Mouse (Mus musculus): ENCODE measurements around the gene H2-DMb2. TPM values are rescaled to one million over a fixed set of nuclear protein-coding genes. Genes with fewer than 3 reads are reported as not detected.

Gene H2-DMb2
- polyA plus RNA-seq, 1 experiment, result not detected

- peaks cover 66% of the 10 kb centered on the region for H3K4me1 ChIP-seq (ENCODE audit: control insufficient read depth)
- peak overlapping the region; percentile 100 for H3K4me3 ChIP-seq (replicated peaks)
- no peak for TF ChIP-seq GATA1 (IDR thresholded peaks at IDR 0.05; ENCODE audit: low read length)
- TF ChIP-seq TAL1 (IDR thresholded peaks at IDR 0.05; ENCODE audit: low read length), result no peak
- no peaks in the 10 kb centered on the region for H3K27me3 ChIP-seq (ENCODE audit: control insufficient read depth)
- peaks cover 64% of the 10 kb centered on the region for H3K36me3 ChIP-seq (ENCODE audit: control insufficient read depth)
- no peaks in the 10 kb centered on the region for H3K9me3 ChIP-seq (ENCODE audit: control insufficient read depth, low read length)
Measured at GRCm38 (mm10) chr17:34117421-34118112, 25.5 kb upstream of the H2-DMb2 start.

- H3K4me1 ChIP-seq (ENCODE audit: control insufficient read depth), result peaks cover 73% of the 10 kb centered on the region
- H3K4me3 ChIP-seq (replicated peaks), result peak overlapping the region; percentile 100
- TF ChIP-seq TAL1 (IDR thresholded peaks at IDR 0.05; ENCODE audit: low read length) (no peak), GATA1 (IDR thresholded peaks at IDR 0.05; ENCODE audit: low read length) (no peak)
Measured at GRCm38 (mm10) chr17:34118113-34118872, 24.8 kb upstream of the H2-DMb2 start.

DNA sequence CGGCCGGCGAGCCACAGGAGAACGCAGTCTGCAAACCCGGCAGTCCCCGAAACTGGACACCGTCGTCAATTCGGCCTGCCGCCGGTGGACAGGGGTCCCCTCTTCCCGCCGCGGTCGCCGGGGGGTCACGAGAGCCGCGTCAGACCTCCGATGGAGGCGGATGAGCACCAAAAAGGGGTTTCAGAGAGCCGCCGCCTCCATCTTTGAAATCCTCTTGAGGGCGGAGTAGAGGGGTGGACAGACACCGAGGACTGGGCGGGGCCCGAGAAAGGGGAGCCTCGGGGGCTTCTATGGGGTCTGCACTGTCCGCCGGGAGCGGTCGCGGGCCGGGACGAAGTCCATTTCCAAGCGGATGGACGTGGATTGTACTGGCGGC, 24.2 kb upstream of the H2-DMb2 start:
- Histone ChIP-seq H3K9me3 (ENCODE audit: control insufficient read depth, low read length) (no peaks in the 10 kb centered on the region), H3K27me3 (ENCODE audit: control insufficient read depth) (no peaks in the 10 kb centered on the region), H3K4me1 (ENCODE audit: control insufficient read depth) (peaks cover 79% of the 10 kb centered on the region), H3K4me3 (replicated peaks) (peak overlapping the region; percentile 100), H3K36me3 (ENCODE audit: control insufficient read depth) (peaks cover 52% of the 10 kb centered on the region)
- no peak for TF ChIP-seq TAL1 (IDR thresholded peaks at IDR 0.05; ENCODE audit: low read length)
- TF ChIP-seq GATA1 (IDR thresholded peaks at IDR 0.05; ENCODE audit: low read length), result no peak

More at GRCm38 (mm10) chr17:34118113-34118872, 24.8 kb upstream of the H2-DMb2 start:
- H3K36me3 ChIP-seq (ENCODE audit: control insufficient read depth), result peaks cover 57% of the 10 kb centered on the region
- no peaks in the 10 kb centered on the region for H3K27me3 ChIP-seq (ENCODE audit: control insufficient read depth)
- H3K9me3 ChIP-seq (ENCODE audit: control insufficient read depth, low read length), result no peaks in the 10 kb centered on the region

- H3K4me3 ChIP-seq (replicated peaks), result peak within 1 kb of the TSS; percentile 100
- no peaks in the 10 kb centered on the region for H3K9me3 ChIP-seq (ENCODE audit: control insufficient read depth, low read length)
- no peak for TF ChIP-seq GATA1 (IDR thresholded peaks at IDR 0.05; ENCODE audit: low read length)
- no peak for TF ChIP-seq TAL1 (IDR thresholded peaks at IDR 0.05; ENCODE audit: low read length)
- no peaks in the 10 kb centered on the region for H3K27me3 ChIP-seq (ENCODE audit: control insufficient read depth)
- H3K4me1 ChIP-seq (ENCODE audit: control insufficient read depth), result peaks cover 83% of the 10 kb centered on the region
- H3K36me3 ChIP-seq (ENCODE audit: control insufficient read depth), result peaks cover 47% of the 10 kb centered on the region
Measured at GRCm38 (mm10) chr17:34119249-34120179, 23.6 kb upstream of the H2-DMb2 start, which contains the start of gene H2-DMa. Gene H2-DMa (plus strand): TSS chr17:34119541.

DNA sequence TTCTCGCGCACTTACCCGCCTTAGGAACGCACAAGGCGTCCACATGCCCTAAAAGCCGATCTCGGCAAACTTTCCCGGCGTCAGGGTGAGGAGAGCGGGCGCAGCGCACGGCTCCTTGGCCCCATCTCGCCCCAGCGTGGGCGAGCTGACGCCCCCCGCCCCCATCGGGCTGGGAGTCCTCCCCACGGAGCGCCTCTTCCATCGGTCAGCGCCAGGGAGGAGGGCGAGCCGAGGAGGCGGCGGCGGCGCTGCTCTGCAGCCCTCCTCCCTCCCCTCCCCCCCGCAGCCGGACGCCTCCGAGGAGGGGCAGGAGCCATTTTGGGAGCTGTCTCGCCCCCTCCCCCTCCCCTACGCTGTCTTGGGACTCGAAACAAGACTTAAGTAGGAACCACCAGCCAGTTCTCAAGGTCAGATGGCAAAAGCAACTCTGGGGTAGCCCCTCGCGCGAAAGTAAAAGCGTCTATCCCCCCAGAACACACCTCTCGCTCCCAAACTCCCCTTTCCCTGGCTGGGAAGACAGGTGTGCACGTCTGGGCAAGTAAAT, 22.9 kb upstream of the H2-DMb2 start:
- peaks cover 40% of the 10 kb centered on the region for H3K36me3 ChIP-seq (ENCODE audit: control insufficient read depth)
- no peaks in the 10 kb centered on the region for H3K9me3 ChIP-seq (ENCODE audit: control insufficient read depth, low read length)
- H3K27me3 ChIP-seq (ENCODE audit: control insufficient read depth), result no peaks in the 10 kb centered on the region
- peak overlapping the region; percentile 100 for H3K4me3 ChIP-seq (replicated peaks)
- H3K4me1 ChIP-seq (ENCODE audit: control insufficient read depth), result peaks cover 83% of the 10 kb centered on the region
- TF ChIP-seq TAL1 (IDR thresholded peaks at IDR 0.05; ENCODE audit: low read length) (no peak), GATA1 (IDR thresholded peaks at IDR 0.05; ENCODE audit: low read length) (no peak)

DNA sequence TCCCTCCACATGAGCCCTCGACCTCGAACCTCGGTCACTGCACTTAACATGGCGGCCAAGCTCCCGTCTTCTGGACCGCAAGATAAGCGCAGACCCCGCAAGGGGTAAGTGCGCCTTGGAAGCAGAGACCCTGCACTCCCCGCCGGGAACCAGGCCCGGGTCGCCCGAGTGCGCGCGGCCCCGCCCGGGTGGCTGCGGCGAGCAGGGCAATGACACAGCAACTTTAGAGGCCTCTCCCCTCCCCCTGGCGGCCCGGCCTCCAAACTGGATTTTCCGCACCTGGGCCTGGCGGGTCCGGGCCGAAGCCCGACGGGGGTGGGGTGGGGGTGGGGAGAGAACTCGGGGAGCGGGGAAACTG, 22.3 kb upstream of the H2-DMb2 start:
- H3K36me3 ChIP-seq (ENCODE audit: control insufficient read depth), result peaks cover 35% of the 10 kb centered on the region

DNA sequence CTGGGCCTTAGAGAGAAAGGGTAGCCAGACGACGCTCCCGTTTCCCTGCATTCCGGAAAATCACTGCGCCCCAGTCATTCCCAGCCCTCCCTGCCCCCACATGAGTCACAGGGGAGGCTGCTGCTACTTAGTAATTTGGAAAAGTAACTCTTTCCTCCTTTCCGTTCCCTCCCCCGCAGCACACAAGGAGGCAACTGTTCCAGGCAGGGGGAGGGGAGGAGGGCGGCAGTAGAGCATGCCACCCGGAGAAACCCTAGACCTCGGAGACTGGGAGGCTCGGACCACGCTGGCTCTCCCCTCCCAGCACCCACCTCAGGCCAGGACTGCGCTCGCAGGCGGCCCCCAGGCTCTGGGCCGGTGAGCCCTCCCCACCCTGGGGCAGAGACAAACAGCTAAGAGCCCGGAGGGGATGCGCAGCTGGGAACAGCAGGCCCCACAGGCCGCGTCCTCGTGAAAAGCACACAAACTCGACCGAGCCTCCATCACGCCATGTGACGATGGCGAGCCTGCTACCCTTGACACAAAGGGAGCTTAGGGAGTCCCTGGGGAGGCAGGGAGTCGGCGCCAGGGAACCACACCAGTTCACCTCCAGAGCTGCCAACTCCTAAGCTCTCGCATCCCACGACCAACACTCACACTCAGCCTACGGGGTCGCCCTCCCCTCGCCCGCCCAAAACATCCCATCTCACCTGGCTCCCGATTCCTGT, 21.8 kb upstream of the H2-DMb2 start:
- Histone ChIP-seq H3K4me3 (replicated peaks) (peak overlapping the region; percentile 100), H3K4me1 (ENCODE audit: control insufficient read depth) (peaks cover 75% of the 10 kb centered on the region), H3K27me3 (ENCODE audit: control insufficient read depth) (no peaks in the 10 kb centered on the region), H3K9me3 (ENCODE audit: control insufficient read depth, low read length) (no peaks in the 10 kb centered on the region), H3K36me3 (ENCODE audit: control insufficient read depth) (peaks cover 31% of the 10 kb centered on the region)
- TF ChIP-seq TAL1 (IDR thresholded peaks at IDR 0.05; ENCODE audit: low read length) (no peak), GATA1 (IDR thresholded peaks at IDR 0.05; ENCODE audit: low read length) (no peak)

More for the DNA sequence above, 22.3 kb upstream of the H2-DMb2 start:
- Histone ChIP-seq H3K4me3 (replicated peaks) (peak overlapping the region; percentile 100), H3K4me1 (ENCODE audit: control insufficient read depth) (peaks cover 79% of the 10 kb centered on the region), H3K9me3 (ENCODE audit: control insufficient read depth, low read length) (no peaks in the 10 kb centered on the region), H3K27me3 (ENCODE audit: control insufficient read depth) (no peaks in the 10 kb centered on the region)
- no peak for TF ChIP-seq TAL1 (IDR thresholded peaks at IDR 0.05; ENCODE audit: low read length)

GRCm38 (mm10) chr17:34121879-34122187, 21.3 kb upstream of the H2-DMb2 start:
- H3K36me3 ChIP-seq (ENCODE audit: control insufficient read depth), result peaks cover 27% of the 10 kb centered on the region
- no peak for TF ChIP-seq GATA1 (IDR thresholded peaks at IDR 0.05; ENCODE audit: low read length)
- no peak for TF ChIP-seq TAL1 (IDR thresholded peaks at IDR 0.05; ENCODE audit: low read length)
- peaks cover 74% of the 10 kb centered on the region for H3K4me1 ChIP-seq (ENCODE audit: control insufficient read depth)
- no peaks in the 10 kb centered on the region for H3K27me3 ChIP-seq (ENCODE audit: control insufficient read depth)
- H3K4me3 ChIP-seq (replicated peaks), result peak overlapping the region; percentile 100
- no peaks in the 10 kb centered on the region for H3K9me3 ChIP-seq (ENCODE audit: control insufficient read depth, low read length)
